Mouse (Mus musculus) liver, embryonic 16.5 days (tissue): ENCODE data around the gene Nelfe. TPM values are rescaled to one million over a fixed set of nuclear protein-coding genes. Genes with fewer than 3 reads are reported as not detected.

Experiments
- ATAC-seq: fragments of 200-750 bp; cut with Nextera tagmentation; 2 replicates; pipeline ENCODE4 v1.8.0; 2017; ENCODE audit warnings: low read depth, mild to moderate bottlenecking, moderate number of reproducible peaks, moderate library complexity
- H3K27ac ChIP-seq: fragments of 300-500 bp; sonication (generic); 2 replicates; pipeline ENCODE4 v1.5.1; 2014; ENCODE audit warnings: mild to moderate bottlenecking, low read length
- H3K27me3 ChIP-seq: fragments of 300-500 bp; sonication (generic); 2 replicates; pipeline ENCODE4 v1.6.1; 2014; ENCODE audit warnings: low read depth, low read length, mixed read lengths; ENCODE audit not compliant: control insufficient read depth, insufficient read depth
- H3K36me3 ChIP-seq: fragments of 300-500 bp; sonication (generic); 2 replicates; pipeline ENCODE4 v1.6.1; 2014; ENCODE audit warnings: mild to moderate bottlenecking; ENCODE audit not compliant: control insufficient read depth, insufficient read depth
- H3K4me1 ChIP-seq: fragments of 300-500 bp; sonication (generic); 2 replicates; pipeline ENCODE4 v1.6.1; 2014; ENCODE audit warnings: low read depth, low read length, mixed read lengths; ENCODE audit not compliant: control insufficient read depth
- H3K4me2 ChIP-seq: fragments of 300-500 bp; sonication (generic); 2 replicates; pipeline ENCODE4 v1.6.1; 2014; ENCODE audit warnings: low read depth, low read length, mixed read lengths
- H3K4me3 ChIP-seq: fragments of 300-500 bp; sonication (generic); 2 replicates; pipeline ENCODE4 v1.5.1; 2014; ENCODE audit warnings: low read depth, mild to moderate bottlenecking, low read length
- H3K9ac ChIP-seq: fragments of 300-500 bp; sonication (generic); 2 replicates; pipeline ENCODE4 v1.6.1; 2014; ENCODE audit warnings: low read depth, low read length
- H3K9me3 ChIP-seq: fragments of 300-500 bp; sonication (generic); replicated peaks from 2 replicates; pipeline ENCODE4 v1.6.1; 2016; ENCODE audit warnings: low read length; ENCODE audit not compliant: control insufficient read depth
- WGBS: fragments of 180-500 bp; shearing (Covaris S2); extraction: QIAGEN DNeasy Blood & Tissue Kit; methylation state at CpG from one replicate; pipeline ENCODE4 v1.1.7; 2014; ENCODE audit not compliant: insufficient replicate concordance; 5-methylcytosine and 5-hydroxymethylcytosine counted together
- polyA plus RNA-seq: library from polyadenylated mRNA; unstranded; fragments of >200 nt; fragmentation: Nextera tagmentation; extraction: Ambion mirVana; gene quantifications from 2 replicates; pipeline ENCODE4 v1.2.1, GENCODE M21; 2015

Gene Nelfe
- polyA plus RNA-seq, 1 experiment from 2014 or later: 41.4 TPM

GRCm38 (mm10) chr17:34881166-34881565 lies 31.0 kb downstream of the Nelfe start:
- no peaks in the 10 kb centered on the region for H3K36me3 ChIP-seq
- H3K27me3 ChIP-seq: no peaks in the 10 kb centered on the region
- H3K4me1 ChIP-seq: peaks cover 2% of the 10 kb centered on the region
- H3K4me2 ChIP-seq: peak overlapping the region; percentile 51
- no peaks in the 10 kb centered on the region for H3K9me3 ChIP-seq
- peak overlapping the region; percentile 46 for H3K4me3 ChIP-seq
- no peak overlapping the region for H3K9ac ChIP-seq
- no peak overlapping the region for H3K27ac ChIP-seq
- no peak for ATAC-seq

- WGBS: 23% methylated on average over 15 of the region's 15 CpGs
Observed at GRCm38 (mm10) chr17:34881683-34882310, 31.6 kb downstream of the Nelfe start, which contains the start of gene Gm20547. Gm20547 (minus strand) TSS chr17:34882042.

DNA sequence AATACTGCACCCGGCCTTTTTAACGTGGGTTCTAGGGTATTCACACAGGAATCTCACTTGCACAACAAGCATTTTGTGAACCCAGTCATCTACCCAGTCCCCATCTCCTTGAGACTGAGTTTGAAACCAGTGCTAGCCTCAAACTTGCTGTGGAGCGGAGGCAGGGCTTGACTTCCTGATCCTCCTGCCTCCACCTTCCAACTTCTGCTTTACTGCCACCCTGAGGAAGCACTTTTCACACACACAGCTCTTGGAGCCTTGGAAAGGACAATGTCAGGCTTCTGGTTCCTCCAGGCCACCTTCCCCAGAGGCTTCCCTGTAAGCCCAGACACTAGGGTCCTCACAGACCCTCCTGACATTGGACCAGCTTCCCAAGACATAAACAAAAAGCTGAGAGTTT lies 33.1 kb downstream of the Nelfe start:
- H3K4me2 ChIP-seq: no peak overlapping the region
- no peak overlapping the region for H3K27ac ChIP-seq
- no peaks in the 10 kb centered on the region for H3K36me3 ChIP-seq
- no peaks in the 10 kb centered on the region for H3K27me3 ChIP-seq
- no peak overlapping the region for H3K9ac ChIP-seq
- peaks cover 2% of the 10 kb centered on the region for H3K4me1 ChIP-seq
- no peak overlapping the region for H3K4me3 ChIP-seq
- no peak for ATAC-seq
- H3K9me3 ChIP-seq: no peaks in the 10 kb centered on the region
- WGBS: 49% methylated on average over 3 of the region's 3 CpGs

More at GRCm38 (mm10) chr17:34881683-34882310, 31.6 kb downstream of the Nelfe start, which contains the start of gene Gm20547:
- ATAC-seq: peak; percentile 72
- H3K4me3 ChIP-seq: peak within 1 kb of the TSS; percentile 46
- peaks cover 2% of the 10 kb centered on the region for H3K4me1 ChIP-seq
- H3K4me2 ChIP-seq: peak within 1 kb of the TSS; percentile 51
- no peaks in the 10 kb centered on the region for H3K27me3 ChIP-seq
- peak within 1 kb of the TSS; percentile 12; the same call in 1 of the 2 replicates for H3K9ac ChIP-seq
- H3K9me3 ChIP-seq: no peaks in the 10 kb centered on the region
- H3K36me3 ChIP-seq: no peaks in the 10 kb centered on the region
- peak within 1 kb of the TSS; percentile 75 for H3K27ac ChIP-seq

GRCm38 (mm10) chr17:34884704-34885103 lies 34.5 kb downstream of the Nelfe start:
- no peak for ATAC-seq
- no peak overlapping the region for H3K4me3 ChIP-seq
- no peaks in the 10 kb centered on the region for H3K36me3 ChIP-seq
- no peaks in the 10 kb centered on the region for H3K27me3 ChIP-seq
- no peak overlapping the region for H3K27ac ChIP-seq
- no peak overlapping the region for H3K4me2 ChIP-seq
- no peaks in the 10 kb centered on the region for H3K9me3 ChIP-seq
- 37% methylated on average over 6 of the region's 6 CpGs for WGBS
- no peak overlapping the region for H3K9ac ChIP-seq
- H3K4me1 ChIP-seq: peaks cover 2% of the 10 kb centered on the region

DNA sequence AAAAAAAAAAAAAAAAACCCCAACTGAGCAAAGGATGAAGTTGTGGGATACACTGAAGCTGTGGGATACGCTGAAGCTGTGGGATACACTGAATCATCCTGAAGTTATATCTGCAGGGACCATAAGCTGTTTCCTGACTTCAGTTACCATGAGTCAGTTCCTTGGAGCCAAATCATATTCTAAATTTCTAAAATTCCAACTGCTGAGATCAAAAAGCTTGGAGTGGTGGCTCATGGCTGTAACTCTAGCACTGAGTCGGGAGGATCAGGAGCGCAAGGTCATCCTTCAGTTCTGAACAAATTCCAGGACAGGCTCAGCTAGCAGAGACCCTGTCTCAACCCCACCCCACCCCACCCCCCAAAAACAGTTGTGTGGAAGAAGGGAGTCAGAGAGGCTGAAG lies 35.4 kb downstream of the Nelfe start:
- Histone ChIP-seq H3K27me3 (no peaks in the 10 kb centered on the region), H3K4me1 (peaks cover 2% of the 10 kb centered on the region), H3K36me3 (no peaks in the 10 kb centered on the region), H3K4me2 (no peak overlapping the region), H3K9ac (no peak overlapping the region), H3K4me3 (no peak overlapping the region), H3K9me3 (no peaks in the 10 kb centered on the region), H3K27ac (no peak overlapping the region)
- ATAC-seq: no peak
- WGBS: 73% methylated on average over 3 of the region's 3 CpGs

GRCm38 (mm10) chr17:34887942-34888341 lies 37.8 kb downstream of the Nelfe start:
- no peaks in the 10 kb centered on the region for H3K9me3 ChIP-seq
- no peak overlapping the region for H3K4me3 ChIP-seq
- no peak overlapping the region for H3K4me2 ChIP-seq
- no peak for ATAC-seq
- no peak overlapping the region for H3K9ac ChIP-seq
- peaks cover 3% of the 10 kb centered on the region for H3K4me1 ChIP-seq
- 56% methylated on average over 5 of the region's 5 CpGs for WGBS
- H3K27ac ChIP-seq: no peak overlapping the region
- no peaks in the 10 kb centered on the region for H3K36me3 ChIP-seq
- no peaks in the 10 kb centered on the region for H3K27me3 ChIP-seq

DNA sequence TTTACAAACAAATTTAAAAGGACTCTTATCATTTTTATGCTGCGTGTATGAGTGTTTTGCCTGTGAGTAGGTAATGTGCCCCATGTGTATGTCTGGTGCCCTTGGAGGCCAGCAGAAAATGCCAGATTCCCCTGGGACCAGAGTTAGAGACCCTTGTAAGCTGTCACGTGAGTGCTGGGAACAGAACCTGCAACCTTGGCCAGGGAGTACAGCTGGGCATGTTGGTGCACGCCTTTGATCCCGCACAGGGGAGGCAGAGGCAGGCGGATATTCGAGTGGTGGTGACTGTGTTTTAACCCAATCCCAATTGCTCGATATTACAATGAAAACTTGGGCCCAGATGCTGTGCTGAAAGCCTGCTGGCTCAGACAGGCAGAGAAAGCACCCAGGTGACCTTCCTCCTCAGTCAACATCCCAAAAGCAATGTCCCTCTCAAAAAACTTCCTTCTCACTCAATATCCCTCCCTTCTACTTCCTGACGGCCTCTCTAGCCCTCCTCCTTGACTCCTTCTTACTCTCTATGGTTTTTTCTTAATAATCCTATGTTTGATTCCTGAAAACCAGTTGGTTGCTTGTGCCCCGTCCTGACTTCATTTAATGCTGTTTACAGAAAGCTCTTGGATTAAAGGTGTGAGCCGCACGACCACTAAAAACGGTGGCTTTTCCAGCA lies 40.0 kb downstream of the Nelfe start:
- H3K27ac ChIP-seq: no peak overlapping the region

GRCm38 (mm10) chr17:34891377-34891776 lies 41.2 kb downstream of the Nelfe start:
- no peaks in the 10 kb centered on the region for H3K27me3 ChIP-seq
- H3K9ac ChIP-seq: no peak overlapping the region
- 82% methylated on average over 2 of the region's 2 CpGs for WGBS
- no peaks in the 10 kb centered on the region for H3K9me3 ChIP-seq
- no peak for ATAC-seq
- no peak overlapping the region for H3K4me3 ChIP-seq
- no peak overlapping the region for H3K27ac ChIP-seq
- H3K4me2 ChIP-seq: no peak overlapping the region
- H3K4me1 ChIP-seq: peaks cover 21% of the 10 kb centered on the region
- H3K36me3 ChIP-seq: no peaks in the 10 kb centered on the region

More for the DNA sequence above, 40.0 kb downstream of the Nelfe start:
- 76% methylated on average over 12 of the region's 12 CpGs for WGBS
- no peak overlapping the region for H3K4me2 ChIP-seq
- no peaks in the 10 kb centered on the region for H3K27me3 ChIP-seq
- no peaks in the 10 kb centered on the region for H3K36me3 ChIP-seq
- no peak for ATAC-seq
- no peak overlapping the region for H3K4me3 ChIP-seq
- peaks cover 13% of the 10 kb centered on the region for H3K4me1 ChIP-seq
- no peaks in the 10 kb centered on the region for H3K9me3 ChIP-seq
- no peak overlapping the region for H3K9ac ChIP-seq
